Mouse (Mus musculus) lung, postnatal 36 days (tissue): Measurements from ENCODE around the gene Rtl6.

Experiments
- DNase-seq: peaks from one replicate; pipeline ENCODE4 v3.0.0; 2022; ENCODE audit warnings: mixed read lengths

Rtl6 gene

DNA sequence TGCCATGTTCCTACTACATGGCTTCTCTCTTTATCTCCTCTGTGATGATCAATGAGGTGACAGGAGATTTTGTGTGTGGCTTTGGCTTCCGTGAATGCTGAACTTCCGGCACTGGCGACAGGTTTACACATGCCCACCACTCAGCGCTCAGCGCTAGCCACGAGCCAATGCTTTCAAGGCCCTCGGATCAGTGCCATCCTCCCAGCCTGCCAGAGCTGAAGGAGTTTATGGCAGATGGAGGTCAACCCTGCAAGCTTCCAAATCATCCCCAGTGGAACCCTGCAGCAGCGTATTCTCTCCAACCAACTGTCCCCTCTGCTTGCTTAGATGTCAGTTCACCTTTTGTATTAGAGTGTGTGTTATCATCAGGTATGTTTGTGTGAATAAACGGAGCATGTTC lies 21.0 kb downstream of the Rtl6 start:
- DNase-seq = no peak

DNA sequence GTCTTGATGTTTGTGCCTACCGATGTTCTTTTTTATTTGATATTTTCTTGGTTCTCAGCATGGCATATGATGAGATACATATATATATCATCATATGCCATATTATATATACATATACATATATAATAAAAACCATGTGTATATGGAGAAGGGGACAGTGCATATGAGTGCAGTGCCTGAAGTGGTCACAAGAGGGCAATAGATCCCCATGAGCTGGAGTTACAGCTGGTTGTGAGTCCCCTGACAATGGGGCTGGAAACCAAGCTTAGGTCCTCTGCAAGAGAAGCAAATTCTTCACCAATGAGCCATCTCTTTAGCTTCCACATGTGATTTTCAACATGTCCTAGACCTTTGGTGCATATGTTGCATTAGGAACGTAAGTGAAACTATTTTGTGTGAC lies 21.7 kb downstream of the Rtl6 start:
- peak; percentile 44 for DNase-seq

- DNase-seq = no peak
These were observed 25.4 kb downstream of the Rtl6 start for GRCm38 (mm10) chr15:84532211-84532610.

DNA sequence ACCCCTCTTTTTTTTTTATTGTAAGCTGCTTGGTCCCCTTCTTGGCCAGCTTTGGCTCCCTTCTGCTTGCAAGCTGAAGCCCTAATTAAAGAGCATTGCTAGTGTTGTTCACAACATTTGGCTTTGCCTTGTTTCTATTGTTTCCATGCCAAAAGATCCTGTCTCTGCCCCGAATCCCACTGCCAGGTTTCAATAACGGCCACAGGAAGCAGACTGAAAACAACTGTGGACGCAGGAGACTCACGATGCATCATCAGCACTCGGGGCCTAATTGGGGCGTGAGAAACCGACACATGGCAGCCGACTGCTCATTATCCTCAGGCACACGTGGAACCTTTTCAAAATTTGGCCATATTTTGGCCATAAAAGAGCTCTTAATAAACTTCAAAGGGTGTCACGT lies 26.1 kb downstream of the Rtl6 start:
- DNase-seq = no peak

DNA sequence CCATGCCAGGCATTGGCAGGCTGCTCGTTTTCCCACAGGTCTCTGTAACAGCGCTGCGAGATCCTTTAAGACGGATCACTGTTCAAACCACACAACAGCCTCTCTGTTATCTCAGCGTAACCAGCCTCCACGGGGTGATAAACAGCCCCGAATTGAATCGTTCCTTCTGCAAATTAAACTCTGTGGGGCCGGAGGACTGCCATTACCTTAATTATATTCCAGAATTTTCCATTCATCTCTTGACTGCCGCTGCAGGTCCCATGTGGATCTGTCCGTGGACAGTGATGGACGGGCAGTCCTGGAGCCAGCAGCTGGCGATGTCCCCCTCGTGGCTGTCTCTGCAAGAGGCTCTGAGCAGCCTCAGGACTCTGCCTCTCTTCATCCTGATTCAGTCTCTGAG lies 30.7 kb downstream of the Rtl6 start:
- no peak for DNase-seq

DNA sequence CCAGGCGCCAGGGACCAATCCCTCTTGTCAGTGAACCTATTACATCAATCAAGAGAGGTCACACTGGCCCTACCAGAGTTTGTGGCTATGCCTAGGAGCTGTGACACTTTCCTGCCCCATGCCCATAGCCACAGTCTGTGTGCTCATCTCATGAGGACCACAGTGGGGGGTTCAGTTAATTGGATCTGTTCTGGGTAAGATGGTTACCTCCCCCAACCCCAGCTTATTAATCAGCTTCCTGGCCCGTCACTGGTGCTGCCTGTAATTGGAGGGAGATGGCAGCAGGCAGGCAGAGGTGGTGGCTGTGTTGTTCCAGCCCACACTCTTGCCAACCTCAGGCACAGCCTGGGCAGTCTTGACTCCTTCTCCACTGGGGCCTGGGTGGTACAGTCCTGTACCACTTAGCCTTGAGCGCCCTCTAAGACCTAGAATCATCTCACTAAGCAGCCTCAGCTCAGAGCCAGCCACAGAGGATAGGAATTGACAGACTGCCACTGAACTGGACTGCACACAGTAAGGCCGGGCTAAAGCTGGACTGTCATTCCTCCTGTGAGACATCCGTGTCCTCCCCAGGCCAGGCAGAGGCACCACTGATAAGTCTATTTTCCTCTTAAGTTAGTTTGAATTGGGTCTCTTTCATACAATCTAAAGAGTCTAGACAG lies 32.3 kb downstream of the Rtl6 start:
- DNase-seq = no peak

DNA sequence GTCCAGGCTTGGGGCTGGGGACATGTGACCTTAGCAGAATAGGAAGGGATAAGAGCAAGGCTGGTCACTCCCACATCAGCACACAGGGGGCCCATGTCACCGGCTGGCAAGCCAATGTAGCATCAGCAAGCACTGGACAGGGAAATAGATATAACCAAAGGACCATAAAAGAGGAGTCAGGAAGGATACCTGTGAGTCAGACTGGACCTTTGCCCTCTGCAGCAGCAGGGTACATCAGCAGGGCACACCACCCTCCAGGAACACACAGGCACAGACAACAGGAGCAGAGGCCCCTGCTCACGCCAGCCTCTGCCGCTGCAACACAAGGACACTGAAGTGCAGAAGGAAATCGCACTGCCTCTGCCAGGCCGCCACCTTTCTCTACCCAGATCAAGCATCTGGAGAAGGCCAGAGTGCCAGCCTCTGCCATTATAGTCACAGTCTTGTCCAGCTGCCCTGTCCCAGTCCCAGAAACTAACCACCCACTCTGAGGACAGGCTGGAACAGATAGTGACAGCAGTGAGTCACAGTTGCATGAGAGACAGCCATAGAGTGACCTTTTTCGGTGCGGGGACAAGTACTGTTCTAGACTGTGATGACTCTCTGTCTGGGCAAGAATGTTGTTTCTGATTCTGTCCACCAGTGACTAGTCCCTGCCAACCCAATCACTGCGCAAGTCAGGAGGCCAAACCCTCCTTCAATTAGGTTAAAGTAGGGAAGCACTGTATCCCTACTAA lies 34.5 kb downstream of the Rtl6 start:
- no peak for DNase-seq

DNA sequence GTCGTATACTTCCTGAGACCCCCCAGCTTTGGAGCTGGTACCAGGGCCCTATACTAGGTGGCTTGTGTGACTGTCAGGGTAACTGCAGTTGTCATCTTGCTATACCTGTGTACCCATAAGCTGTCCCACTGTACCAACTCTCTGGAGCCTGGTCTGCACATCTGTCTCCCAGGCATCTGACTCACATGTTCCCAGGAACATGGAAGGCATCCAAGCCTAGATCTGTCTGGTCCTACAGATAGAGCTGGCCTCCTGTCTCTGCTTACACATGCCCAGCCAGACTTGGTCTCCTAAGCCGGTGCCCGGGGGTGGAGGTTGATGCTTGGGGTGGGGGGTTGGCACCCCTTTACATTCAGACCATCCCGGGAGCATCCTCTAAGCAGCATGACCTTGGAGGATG lies 36.1 kb downstream of the Rtl6 start:
- no peak for DNase-seq

DNA sequence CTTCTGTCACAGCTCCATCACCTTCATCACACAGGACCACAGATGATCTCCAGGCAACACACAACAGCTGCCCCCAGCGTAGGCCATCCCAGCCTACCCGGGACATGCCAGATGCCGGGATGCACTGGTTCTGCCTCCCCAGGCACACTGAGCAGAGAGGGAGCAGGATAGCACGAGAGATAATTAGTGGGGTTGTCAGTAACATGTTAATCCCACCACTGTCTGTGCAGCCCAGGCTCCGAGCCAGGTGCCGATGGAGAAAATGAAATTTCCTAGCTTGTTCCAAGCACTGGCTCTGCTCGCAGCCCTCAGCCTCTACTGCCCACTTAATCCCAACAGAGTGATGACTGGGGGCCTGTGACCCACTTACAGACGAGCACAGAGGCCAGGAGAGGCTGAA lies 39.1 kb downstream of the Rtl6 start:
- DNase-seq = no peak

DNA sequence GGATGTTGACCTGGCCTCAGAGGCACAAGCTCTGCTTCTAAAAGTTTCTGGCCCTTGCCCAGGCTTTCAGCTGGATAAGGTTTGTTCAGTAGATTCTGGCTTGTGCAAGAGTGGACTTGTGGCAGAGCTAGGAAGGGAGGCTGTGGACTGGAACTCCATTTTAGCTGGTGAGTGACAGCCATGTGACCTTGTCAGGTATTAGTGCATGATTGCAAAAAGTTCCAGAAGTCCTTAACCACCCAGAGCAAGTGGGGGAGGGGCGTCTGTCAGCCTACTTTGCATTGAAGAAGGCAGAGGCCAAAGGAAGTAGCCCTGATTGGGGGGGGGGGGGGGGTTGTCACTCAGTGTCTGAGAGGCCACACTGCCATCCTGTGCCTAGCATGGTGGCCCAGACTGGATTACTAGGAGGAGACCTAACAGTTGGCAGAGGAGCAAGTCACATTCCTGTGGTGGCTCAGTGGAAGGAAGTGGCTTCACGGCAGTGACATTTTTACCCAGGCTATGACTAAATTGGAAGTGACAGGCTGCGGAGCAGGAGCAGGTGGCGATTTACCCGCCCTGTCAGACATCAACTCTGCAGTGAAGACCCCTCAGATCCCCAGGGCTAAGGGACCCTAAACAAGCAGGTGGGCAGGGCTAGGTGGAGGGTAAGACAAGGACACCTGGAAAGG lies 44.9 kb downstream of the Rtl6 start:
- peak; percentile 54 for DNase-seq

- no peak for DNase-seq
These were observed 47.6 kb downstream of the Rtl6 start for GRCm38 (mm10) chr15:84509981-84510380.

- no peak for DNase-seq
These were observed 48.5 kb downstream of the Rtl6 start for GRCm38 (mm10) chr15:84509161-84509560.

DNA sequence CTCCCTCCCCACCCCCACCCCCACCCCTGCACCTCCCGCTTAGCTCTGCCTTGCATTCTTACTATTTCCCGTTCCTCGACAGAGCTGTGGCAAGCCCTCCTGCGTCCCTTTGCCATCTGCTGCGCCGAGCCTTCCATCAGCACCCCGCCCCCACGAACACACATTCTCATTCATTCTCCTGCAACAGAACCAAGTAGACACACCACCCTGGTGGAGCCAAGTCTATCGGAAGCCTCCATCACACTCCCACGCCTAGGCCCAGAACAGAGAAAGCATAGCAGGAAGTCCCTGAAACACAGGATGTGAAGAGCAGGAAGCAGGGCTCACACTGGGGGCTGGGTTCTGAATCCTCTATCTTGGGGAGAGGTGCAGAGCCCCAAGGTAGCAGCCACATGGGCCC lies 51.6 kb downstream of the Rtl6 start:
- no peak for DNase-seq

DNA sequence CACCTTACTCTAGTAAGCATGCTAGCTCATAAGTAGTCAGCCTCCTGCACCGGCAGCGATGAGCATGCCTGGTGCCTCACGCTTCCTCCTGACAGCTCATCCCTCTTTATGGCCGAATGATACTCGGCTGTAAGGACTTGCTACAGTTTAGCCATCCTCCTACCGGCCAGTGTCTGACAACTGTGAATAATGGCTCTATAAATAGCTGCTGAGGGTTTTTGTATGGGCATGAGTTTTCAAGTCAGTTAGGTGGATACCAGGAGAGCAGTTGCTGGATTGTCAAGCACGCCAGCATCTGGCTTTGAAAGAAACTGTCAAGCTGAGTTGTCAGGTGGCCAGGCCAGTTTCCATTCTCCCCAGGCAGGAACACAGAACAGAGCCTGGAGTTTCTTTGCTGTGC lies 52.7 kb downstream of the Rtl6 start:
- DNase-seq = no peak
